Mouse (Mus musculus) embryonic fibroblast, embryonic 13.5 days (primary cell): Measurements from ENCODE around the gene Higd1c.

Experiments
- CTCF ChIP-seq: IDR thresholded peaks from 2 replicates; pipeline ENCODE4 v1.5.1; 2011; ENCODE audit warnings: mild to moderate bottlenecking, control low read depth, low read length, moderate library complexity, borderline replicate concordance; ENCODE audit not compliant: insufficient read depth
- POLR2A ChIP-seq: IDR thresholded peaks from 2 replicates; pipeline ENCODE4 v1.6.1; 2011; ENCODE audit warnings: low read depth, mild to moderate bottlenecking, control low read depth, low read length, moderate library complexity

DNA sequence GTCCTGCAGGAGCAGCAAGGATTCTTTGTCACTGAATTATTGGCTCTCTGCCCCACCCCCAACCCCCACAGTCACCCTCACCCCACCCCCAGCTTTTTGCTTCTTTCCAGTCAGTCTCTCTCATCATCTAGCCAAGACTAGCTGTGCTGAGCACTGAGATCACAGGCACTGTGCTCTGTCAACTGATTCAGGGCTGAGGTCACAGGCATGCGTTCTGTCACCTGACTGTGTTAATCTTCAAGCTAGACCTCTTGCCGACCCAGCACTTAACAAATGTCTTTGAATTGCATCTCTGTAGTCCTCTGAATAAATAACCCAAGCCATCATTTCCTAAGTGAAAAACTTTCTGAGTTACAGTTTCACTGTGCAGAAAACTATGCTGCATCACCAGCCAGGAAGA is 14.8 kb upstream of the Higd1c start:
- no peak for TF ChIP-seq CTCF
- no peak for TF ChIP-seq POLR2A
